Mouse (Mus musculus): Measurements from ENCODE around the gene Adcy3.

- TF ChIP-seq CTCF (IDR thresholded peaks at IDR 0.05; ENCODE audit: low read depth) (no peak), EP300 (IDR thresholded peaks at IDR 0.05; ENCODE audit: low read depth) (no peak)
These were observed 97.3 kb downstream of the Adcy3 start for GRCm38 (mm10) chr12:4230156-4230555.

Measured in liver, postnatal 0 days (tissue).